Mouse (Mus musculus) stomach, postnatal 0 days (tissue): ENCODE results near the gene Psg26. TPM values are rescaled to one million over a fixed set of nuclear protein-coding genes. Genes with fewer than 3 reads are reported as not detected.
"Not testable (repeated sequence)": the region's sequence is repeated elsewhere in the genome, so short reads cannot be mapped to it uniquely, and the experiment has no call there.

ENCODE experiments used
- ATAC-seq: fragments of 200-750 bp; cut with Nextera tagmentation; 2 replicates; pipeline ENCODE4 v1.8.0; 2017; ENCODE audit not compliant: low FRiP score, low TSS enrichment
- DNase-seq: peaks from one replicate; pipeline ENCODE4 v3.0.0-alpha.2; 2016; ENCODE audit warnings: low spot score
- H3K27ac ChIP-seq: fragments of 300-500 bp; sonication (generic); replicated peaks from 2 replicates; pipeline ENCODE4 v1.5.1; 2014; ENCODE audit warnings: mild to moderate bottlenecking, control low read depth
- H3K27me3 ChIP-seq: fragments of 300-500 bp; sonication (generic); 2 replicates; pipeline ENCODE4 v1.6.1; 2014; ENCODE audit warnings: low read length; ENCODE audit not compliant: control insufficient read depth, insufficient read depth
- H3K36me3 ChIP-seq: fragments of 300-500 bp; sonication (generic); 2 replicates; pipeline ENCODE4 v1.6.1; 2014; ENCODE audit warnings: low read length, mixed read lengths; ENCODE audit not compliant: control insufficient read depth, insufficient read depth
- H3K4me1 ChIP-seq: fragments of 300-500 bp; sonication (generic); replicated peaks from 2 replicates; pipeline ENCODE4 v1.6.1; 2014; ENCODE audit warnings: antibody characterized with exemption; ENCODE audit not compliant: control insufficient read depth, insufficient read depth
- H3K4me2 ChIP-seq: fragments of 300-500 bp; sonication (generic); replicated peaks from 2 replicates; pipeline ENCODE4 v1.6.1; 2014; ENCODE audit warnings: low read depth, mild to moderate bottlenecking, control low read depth, moderate library complexity
- H3K4me3 ChIP-seq: fragments of 300-500 bp; sonication (generic); 2 replicates; pipeline ENCODE4 v1.5.1; 2014; ENCODE audit warnings: low read depth, low read length, control low read depth
- H3K9ac ChIP-seq: fragments of 300-500 bp; sonication (generic); 2 replicates; pipeline ENCODE4 v1.6.1; 2014; ENCODE audit warnings: mild to moderate bottlenecking, low read length, control low read depth, mixed read lengths
- H3K9me3 ChIP-seq: fragments of 300-500 bp; sonication (generic); 2 replicates; pipeline ENCODE4 v1.6.1; 2016; ENCODE audit warnings: low read length; ENCODE audit not compliant: control insufficient read depth
- CTCF ChIP-seq: IDR thresholded peaks from 2 replicates; pipeline ENCODE4 v1.5.1; 2016; ENCODE audit warnings: antibody characterized with exemption, low read depth, mild to moderate bottlenecking, moderate library complexity
- EP300 ChIP-seq: optimal IDR thresholded peaks from 2 replicates; pipeline ENCODE3; 2016; ENCODE audit warnings: antibody characterized with exemption
- WGBS: fragments of 180-500 bp; shearing (Covaris S2); extraction: QIAGEN DNeasy Blood & Tissue Kit; methylation state at CpG from one replicate; pipeline ENCODE4 v1.1.7; 2014; 5-methylcytosine and 5-hydroxymethylcytosine counted together
- polyA plus RNA-seq: library from polyadenylated mRNA; unstranded; fragments of >200 nt; fragmentation: Nextera tagmentation; extraction: Ambion mirVana; gene quantifications from 2 replicates; pipeline ENCODE4 v1.2.1, GENCODE M21; 2015

Gene Psg26
- polyA plus RNA-seq, 1 experiment from 2014 or later = not detected

DNA sequence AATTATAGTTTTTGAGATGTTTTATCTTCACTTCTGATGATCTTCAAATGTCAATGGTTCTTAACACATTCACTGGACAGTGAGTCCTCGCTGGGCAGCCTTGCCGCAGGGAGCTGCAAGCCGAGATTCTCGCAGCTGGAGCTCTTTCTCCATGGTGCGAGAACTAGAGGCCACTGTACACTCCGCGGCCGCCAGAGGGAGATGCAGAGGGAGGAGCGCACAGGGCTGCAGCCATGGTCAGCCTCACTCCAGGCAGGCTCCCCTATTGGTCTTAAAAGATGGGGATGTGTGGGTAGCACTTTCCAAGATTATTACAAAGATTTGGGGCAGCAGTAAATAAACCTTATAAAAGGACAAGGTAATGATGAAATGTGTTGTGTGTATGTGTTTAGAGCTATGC is 27.5 kb upstream of the Psg26 start:
- H3K9me3 ChIP-seq = no peaks in the 10 kb centered on the region
- 0 out of 2 replicates have a peak, but pooled peaks have one; percentile 63 for ATAC-seq
- DNase-seq = peak; percentile 76
- 15% methylated on average over 9 of the region's 9 CpGs for WGBS
- H3K4me1 ChIP-seq = no peaks in the 10 kb centered on the region
- H3K27me3 ChIP-seq = no peaks in the 10 kb centered on the region
- H3K27ac ChIP-seq = no peak overlapping the region
- peak; percentile 79 for TF ChIP-seq CTCF
- TF ChIP-seq EP300 = no peak
- H3K4me2 ChIP-seq = no peak overlapping the region
- H3K36me3 ChIP-seq = no peaks in the 10 kb centered on the region
- no peak overlapping the region for H3K4me3 ChIP-seq
- H3K9ac ChIP-seq = no peak overlapping the region

DNA sequence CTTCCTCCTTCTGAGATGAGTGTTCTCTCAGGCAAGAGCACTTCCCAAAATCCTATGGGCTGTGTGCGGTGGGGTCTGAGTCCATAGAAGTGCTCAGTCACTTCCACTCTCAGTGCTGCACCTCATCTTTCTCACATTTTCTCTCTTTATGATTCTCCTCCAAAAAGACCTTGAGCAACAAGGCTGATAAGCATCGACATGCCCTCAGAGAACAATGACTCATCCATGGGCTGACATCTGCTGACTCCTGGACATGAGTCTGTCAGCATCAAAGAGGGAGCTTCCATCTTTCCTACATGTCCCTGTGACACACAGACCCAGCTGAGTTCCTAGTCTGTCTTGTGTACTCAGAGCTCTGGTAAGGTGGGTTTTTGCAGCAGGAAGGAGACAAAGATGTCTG is 52.0 kb downstream of the Psg26 start, which contains the start of gene Psg28:
Psg28 (minus strand) TSS at position 101 of the 400 bp plus-strand sequence.
- 65% methylated on average over 2 of the region's 2 CpGs for WGBS
- H3K9ac ChIP-seq, H3K4me3 ChIP-seq, H3K27me3 ChIP-seq, H3K4me1 ChIP-seq, DNase-seq, ATAC-seq, H3K27ac ChIP-seq, H3K4me2 ChIP-seq, H3K9me3 ChIP-seq, H3K36me3 ChIP-seq: not testable (repeated sequence)

Other genes with a start within 250 kb of the Psg26 start
- gene Mill1, start 238.8 kb downstream of the Psg26 start, polyA plus RNA-seq = not detected in 2 replicates
- not detected in 2 replicates for gene Psg18, start 129.2 kb downstream of the Psg26 start, polyA plus RNA-seq
- not detected in 2 replicates for gene Psg28, start 52.1 kb downstream of the Psg26 start, polyA plus RNA-seq
- gene Psg25, start 48.1 kb upstream of the Psg26 start, polyA plus RNA-seq = not detected in 2 replicates
- not detected in 2 replicates for gene Psg27, start 83.1 kb upstream of the Psg26 start, polyA plus RNA-seq
- not detected in 2 replicates for gene Psg23, start 132.3 kb upstream of the Psg26 start, polyA plus RNA-seq
- gene Psg21, start 172.5 kb upstream of the Psg26 start, polyA plus RNA-seq = not detected in 2 replicates
- not detected in 2 replicates for gene Psg20, start 202.0 kb upstream of the Psg26 start, polyA plus RNA-seq
- not detected in 2 replicates for gene Psg22, start 233.9 kb upstream of the Psg26 start, polyA plus RNA-seq